Comparison of ENCODE assay signal across 20 mouse cellular contexts in genomic region chr2:106428909-106429308, GRCm38 (mm10).
A peak's percentile ranks its signal among the peaks of the same experiment; 100 is the strongest.
DNase-seq lines count a peak whose midpoint lies in the region; ATAC-seq and TF ChIP-seq lines count a peak whose summit lies in the region.
"Had no signal": no experiment of that assay in that cellular context is flagged by ENCODE, and none has a peak within 500 bp of the region (broad histone marks: within the 10 kb centered on the region; RNA-seq: fewer than 3 reads in every experiment).

No protein-coding gene starts in this region.

- H3K27me3 ChIP-seq in kidney, postnatal 0 days (ENCODE audit: insufficient read depth, low read length) = no peaks in the 10 kb centered on the region
- H3K27me3 ChIP-seq in neural tube, embryonic 13.5 days = no peaks in the 10 kb centered on the region; the same call in 1 of the 2 replicates
- 0 out of 2 replicates have a peak, but pooled peaks cover 2% of the 10 kb centered on the region for H3K27me3 ChIP-seq in neural tube, embryonic 15.5 days (replicated peaks)
- H3K27me3 ChIP-seq: Patski had no signal

- TF ChIP-seq CTCF in kidney, postnatal 0 days (IDR thresholded peaks at IDR 0.05; ENCODE audit: low read depth) = no peak

- WGBS in kidney, postnatal 0 days = 8% methylated on average over 11 of the region's 11 CpGs
- 40% methylated on average over 11 of the region's 11 CpGs for WGBS in neural tube, embryonic 13.5 days
- WGBS in neural tube, embryonic 15.5 days = 50% methylated on average over 11 of the region's 11 CpGs

- no peaks in the 10 kb centered on the region for H3K9me3 ChIP-seq in kidney, postnatal 0 days (replicated peaks; ENCODE audit: low read length)
- H3K9me3 ChIP-seq in neural tube, embryonic 13.5 days = no peaks in the 10 kb centered on the region
- H3K9me3 ChIP-seq in neural tube, embryonic 15.5 days (replicated peaks) = no peaks in the 10 kb centered on the region
- H3K9me3 ChIP-seq: forebrain, embryonic 12.5 days; hindbrain, embryonic 12.5 days had no signal

- H3K4me2 ChIP-seq in kidney, postnatal 0 days (ENCODE audit: low read length) = peak overlapping the region; percentile 40
- H3K4me2 ChIP-seq in neural tube, embryonic 13.5 days = no peak overlapping the region
- no peak overlapping the region for H3K4me2 ChIP-seq in neural tube, embryonic 15.5 days
- H3K4me2 ChIP-seq: forebrain, embryonic 12.5 days; hindbrain, embryonic 12.5 days; liver, embryonic 11.5 days; lung, embryonic 14.5 days had no signal

- H3K4me1 ChIP-seq in kidney, postnatal 0 days (replicated peaks; ENCODE audit: insufficient read depth, low read length) = peaks cover 6% of the 10 kb centered on the region
- peaks cover 27% of the 10 kb centered on the region for H3K4me1 ChIP-seq in neural tube, embryonic 13.5 days (replicated peaks)
- peaks cover 15% of the 10 kb centered on the region for H3K4me1 ChIP-seq in neural tube, embryonic 15.5 days

- no peaks in the 10 kb centered on the region for H3K36me3 ChIP-seq in kidney, postnatal 0 days (ENCODE audit: insufficient read depth, low read length)
- H3K36me3 ChIP-seq in neural tube, embryonic 13.5 days = no peaks in the 10 kb centered on the region
- H3K36me3 ChIP-seq in neural tube, embryonic 15.5 days = no peaks in the 10 kb centered on the region
- H3K36me3 ChIP-seq: forebrain, embryonic 12.5 days; hindbrain, embryonic 12.5 days had no signal

- ATAC-seq in kidney, postnatal 0 days (replicated peaks; ENCODE audit: low FRiP score, low read depth) = no peak
- peak; percentile 21; the same call in 1 of the 2 replicates for ATAC-seq in neural tube, embryonic 13.5 days (ENCODE audit: low read depth)
- no peak for ATAC-seq in neural tube, embryonic 15.5 days (ENCODE audit: low FRiP score)
- ATAC-seq: activated CD4-positive, CD25-positive, alpha-beta regulatory T cell, adult 4 months; inflammation-experienced regulatory T-cells, adult 6 months; Patski had no signal

- H3K9ac ChIP-seq in kidney, postnatal 0 days (ENCODE audit: low read depth, low read length) = no peak overlapping the region
- no peak overlapping the region for H3K9ac ChIP-seq in neural tube, embryonic 13.5 days
- H3K9ac ChIP-seq in neural tube, embryonic 15.5 days (replicated peaks) = no peak overlapping the region
- H3K9ac ChIP-seq: forebrain, embryonic 12.5 days; hindbrain, embryonic 12.5 days; lung, embryonic 14.5 days had no signal

- peak; percentile 30 for DNase-seq in embryo, embryonic 10 days (ENCODE audit: low spot score)
- no peak for DNase-seq in embryo, embryonic 9.5 days (ENCODE audit: extremely low spot score)
- DNase-seq in kidney, postnatal 0 days (ENCODE audit: low spot score) = peak; percentile 31
- DNase-seq in kidney, postnatal 14 days = no peak
- peak; percentile 53 for DNase-seq in mesoderm, embryonic 11.5 days (ENCODE audit: low read depth, low spot score)
- DNase-seq: cerebellum, adult 18-20 months; cerebellum, postnatal 36 days; gastrocnemius, postnatal 25 days; heart, postnatal 10 days; lung, embryonic 14.5 days; retina, postnatal 1 day; thymus, adult 18-20 months had no signal

- peak overlapping the region; percentile 52; the same call in 1 of the 2 replicates for H3K27ac ChIP-seq in kidney, postnatal 0 days
- H3K27ac ChIP-seq in neural tube, embryonic 13.5 days (replicated peaks) = no peak overlapping the region
- H3K27ac ChIP-seq in neural tube, embryonic 15.5 days (replicated peaks) = no peak overlapping the region
- H3K27ac ChIP-seq: forebrain, embryonic 12.5 days; hindbrain, embryonic 12.5 days had no signal

- no peak overlapping the region for H3K4me3 ChIP-seq in kidney, postnatal 0 days (replicated peaks; ENCODE audit: low read depth, low read length)
- no peak overlapping the region for H3K4me3 ChIP-seq in neural tube, embryonic 13.5 days
- H3K4me3 ChIP-seq in neural tube, embryonic 15.5 days (replicated peaks) = no peak overlapping the region
- H3K4me3 ChIP-seq: forebrain, embryonic 12.5 days; hindbrain, embryonic 12.5 days had no signal

Comparison
In these comparisons a context has a peak if more than half of its experiments do, and no peak if none do; other contexts are left out.
1. DNase-seq: peak in embryo, embryonic 10 days (single experiment), kidney, postnatal 0 days (single experiment) and mesoderm, embryonic 11.5 days (single experiment); none in embryo, embryonic 9.5 days (single experiment) and kidney, postnatal 14 days (single experiment).